Mouse (Mus musculus): ENCODE results near the gene Card6. TPM values are rescaled to one million over a fixed set of nuclear protein-coding genes. Genes with fewer than 3 reads are reported as not detected.

Gene Card6
- polyA plus RNA-seq (2015; fragmentation: Nextera tagmentation; extraction: Ambion mirVana) = 0.38 and 0.49 TPM in 2 replicates

DNA sequence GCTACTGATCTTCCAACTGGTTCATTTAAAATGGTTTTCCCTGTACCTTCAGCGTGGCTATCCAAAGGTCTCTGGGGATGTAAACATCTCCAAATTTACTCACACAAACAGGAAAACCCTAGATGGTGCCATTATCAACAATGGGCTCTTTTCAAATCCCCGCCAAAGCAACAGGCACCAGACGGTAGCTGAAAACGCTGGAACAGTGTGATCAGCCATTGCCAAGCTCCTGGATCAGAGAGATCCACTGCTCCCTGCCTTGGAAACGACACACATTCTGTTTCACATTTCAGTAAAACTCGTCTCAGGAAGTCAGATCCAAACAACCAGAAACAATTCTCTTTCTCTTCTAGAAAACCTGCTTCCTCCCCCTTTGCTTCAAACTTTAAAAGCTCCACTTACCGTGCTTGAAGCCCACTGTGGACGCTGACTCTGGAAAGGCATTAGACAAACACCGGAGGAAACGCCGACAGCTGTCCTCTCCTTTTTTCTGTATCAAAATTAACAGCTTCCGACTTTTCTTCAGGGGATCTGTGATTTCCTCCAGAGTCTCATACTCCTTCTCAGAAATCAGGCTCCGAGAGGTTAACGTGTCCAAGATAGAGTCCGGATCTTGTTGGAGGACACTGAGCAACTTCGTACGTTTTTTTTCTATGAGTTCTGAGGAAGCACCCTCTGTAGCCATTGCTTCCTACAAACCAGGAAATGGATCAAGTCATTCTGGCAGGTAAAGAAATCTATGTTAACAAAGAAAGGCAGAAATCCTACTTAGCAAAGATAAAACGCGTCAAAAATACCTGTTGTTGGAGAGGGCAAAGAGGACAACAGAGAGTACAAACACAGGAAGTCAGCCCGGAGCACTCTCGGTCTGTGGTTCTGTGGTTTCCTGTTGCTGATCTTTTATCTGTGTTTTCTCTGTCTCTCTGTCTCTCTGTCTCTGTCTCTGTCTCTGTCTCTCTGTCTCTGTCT, at the start of gene Card6:
Card6 (minus strand) TSS at position 854 of the 969 bp plus-strand sequence.
- Histone ChIP-seq H3K27ac (replicated peaks) (no peak within 1 kb of the TSS), H3K9ac (replicated peaks) (no peak within 1 kb of the TSS), H3K4me2 (replicated peaks) (no peak within 1 kb of the TSS), H3K4me3 (no peak within 1 kb of the TSS), H3K4me1 (no peaks in the 10 kb centered on the region), H3K9me3 (no peaks in the 10 kb centered on the region), H3K36me3 (no peaks in the 10 kb centered on the region), H3K27me3 (no peaks in the 10 kb centered on the region)
- ATAC-seq (replicated peaks) = no peak
- 73% methylated on average over 21 of the region's 21 CpGs for WGBS

DNA sequence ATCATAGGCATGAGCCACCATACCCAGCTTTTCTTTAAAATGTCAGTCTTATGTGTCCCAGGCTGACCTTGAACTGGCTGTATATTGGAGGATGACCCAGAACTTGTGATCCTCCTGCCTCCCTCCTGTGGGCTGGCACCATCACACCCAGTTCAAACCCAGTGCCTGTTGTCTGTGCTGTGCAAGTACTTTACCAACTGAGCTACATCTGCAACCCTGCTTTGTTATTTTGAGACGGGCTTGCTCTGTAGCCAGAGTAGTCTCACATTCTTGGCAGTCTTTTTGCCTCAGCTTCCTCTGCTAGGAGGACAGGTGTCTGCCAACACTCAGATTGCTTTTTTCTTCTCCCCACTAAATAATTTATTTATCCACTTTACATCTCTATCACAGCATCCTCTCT, 49.0 kb upstream of the Card6 start:
- no peaks in the 10 kb centered on the region for H3K9me3 ChIP-seq
- H3K36me3 ChIP-seq = no peaks in the 10 kb centered on the region; the same call in 1 of the 2 replicates
- H3K4me1 ChIP-seq = peaks cover 7% of the 10 kb centered on the region
- H3K4me2 ChIP-seq (replicated peaks) = no peak overlapping the region
- no peak overlapping the region for H3K9ac ChIP-seq (replicated peaks)
- 56% methylated on average over 1 of the region's 1 CpGs for WGBS
- no peak overlapping the region for H3K27ac ChIP-seq (replicated peaks)
- no peaks in the 10 kb centered on the region for H3K27me3 ChIP-seq
- no peak for ATAC-seq (replicated peaks)
- H3K4me3 ChIP-seq = no peak overlapping the region

DNA sequence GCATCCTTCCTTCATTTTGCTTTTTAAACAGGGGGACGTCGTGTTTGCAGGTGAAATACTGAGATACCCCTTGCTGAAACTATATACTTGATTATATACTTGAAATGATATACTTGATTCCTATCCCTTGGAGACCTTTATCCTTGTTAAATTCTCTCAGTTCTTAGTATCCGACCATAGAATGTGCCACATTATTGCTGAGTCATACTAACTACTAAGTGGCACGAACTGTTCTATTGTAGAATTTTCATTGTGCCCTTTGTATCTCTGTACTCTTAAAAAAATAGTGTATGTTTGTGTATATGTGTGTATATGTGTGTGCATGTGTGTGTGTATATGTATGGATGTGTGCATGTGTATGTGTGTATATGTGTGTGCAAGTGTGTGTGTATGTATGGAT, 48.0 kb upstream of the Card6 start:
- Histone ChIP-seq H3K4me2 (replicated peaks) (no peak overlapping the region), H3K27me3 (no peaks in the 10 kb centered on the region), H3K9ac (replicated peaks) (no peak overlapping the region), H3K9me3 (no peaks in the 10 kb centered on the region), H3K4me3 (no peak overlapping the region), H3K4me1 (peaks cover 7% of the 10 kb centered on the region), H3K36me3 (no peaks in the 10 kb centered on the region; the same call in 1 of the 2 replicates), H3K27ac (replicated peaks) (no peak overlapping the region)
- no peak for ATAC-seq (replicated peaks)
- WGBS = 86% methylated on average over 4 of the region's 4 CpGs

DNA sequence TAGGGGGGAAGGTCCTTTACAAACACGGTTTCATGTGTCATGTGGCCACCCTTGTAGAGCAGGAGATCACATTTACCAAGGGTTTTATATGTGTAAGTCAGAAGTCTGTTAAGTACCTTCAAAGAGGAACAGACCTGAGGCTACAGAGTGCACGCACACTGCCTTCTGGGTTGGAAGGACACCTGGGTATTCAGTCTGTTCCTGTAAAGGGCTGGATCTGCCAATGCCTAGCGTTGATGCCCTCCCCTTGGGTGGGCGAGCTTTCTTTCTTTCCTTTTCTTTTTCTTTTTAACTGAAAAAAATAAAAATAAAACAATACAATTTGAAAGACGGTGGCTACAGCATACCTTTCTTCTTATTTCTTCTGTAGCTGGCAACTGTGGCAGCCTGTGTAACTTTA, 46.8 kb upstream of the Card6 start:
- Histone ChIP-seq H3K27me3 (no peaks in the 10 kb centered on the region), H3K4me2 (replicated peaks) (no peak overlapping the region), H3K4me3 (no peak overlapping the region), H3K9ac (replicated peaks) (no peak overlapping the region), H3K36me3 (no peaks in the 10 kb centered on the region), H3K27ac (replicated peaks) (no peak overlapping the region), H3K4me1 (peaks cover 7% of the 10 kb centered on the region), H3K9me3 (no peaks in the 10 kb centered on the region)
- ATAC-seq (replicated peaks) = no peak
- 56% methylated on average over 5 of the region's 5 CpGs for WGBS

DNA sequence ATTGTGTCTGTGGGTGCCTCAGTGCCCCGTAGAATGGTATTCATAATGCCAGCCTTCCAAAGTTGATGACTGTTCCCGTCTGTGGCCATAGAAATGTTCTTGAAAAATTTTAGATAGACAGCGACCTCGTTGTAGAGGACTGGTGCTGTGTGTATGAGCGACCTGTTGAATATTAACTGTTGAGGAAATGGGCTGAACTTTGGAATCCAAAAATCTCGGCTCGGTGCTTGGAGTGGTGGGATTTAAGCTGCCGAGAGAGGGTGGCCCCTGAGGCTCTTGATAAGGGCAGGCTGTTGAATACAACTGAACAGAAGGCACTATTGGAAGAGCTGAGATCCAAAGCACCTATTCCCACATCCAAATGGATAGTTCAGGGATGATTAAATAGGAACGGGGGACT, 46.3 kb upstream of the Card6 start:
- H3K36me3 ChIP-seq = no peaks in the 10 kb centered on the region
- no peaks in the 10 kb centered on the region for H3K27me3 ChIP-seq
- 85% methylated on average over 9 of the region's 9 CpGs for WGBS
- no peak overlapping the region for H3K9ac ChIP-seq (replicated peaks)
- ATAC-seq (replicated peaks) = no peak
- H3K9me3 ChIP-seq = no peaks in the 10 kb centered on the region
- H3K4me3 ChIP-seq = no peak overlapping the region
- peaks cover 7% of the 10 kb centered on the region for H3K4me1 ChIP-seq
- no peak overlapping the region for H3K27ac ChIP-seq (replicated peaks)
- H3K4me2 ChIP-seq (replicated peaks) = no peak overlapping the region

DNA sequence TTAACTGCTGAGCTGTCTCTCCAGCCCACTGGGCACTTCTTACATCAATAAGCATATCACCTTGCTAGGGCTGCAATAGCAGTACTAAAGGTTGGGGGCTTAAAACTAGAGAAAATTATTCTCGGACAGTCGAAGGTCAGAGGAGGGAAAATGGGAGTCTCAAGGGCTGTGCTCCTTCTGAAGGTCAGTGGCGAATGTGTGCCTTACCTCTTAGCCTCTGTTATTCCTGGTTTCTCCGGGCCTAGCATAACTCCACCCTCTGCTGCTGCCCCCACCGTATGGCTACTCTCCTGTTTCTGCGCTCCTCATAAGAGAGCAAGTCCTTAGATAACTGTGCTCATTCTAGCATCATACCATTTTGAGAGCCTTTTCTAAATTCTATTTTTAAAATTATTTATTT, 43.8 kb upstream of the Card6 start:
- no peaks in the 10 kb centered on the region for H3K27me3 ChIP-seq
- H3K4me3 ChIP-seq = no peak overlapping the region
- 99% methylated on average over 6 of the region's 6 CpGs for WGBS
- H3K9ac ChIP-seq (replicated peaks) = no peak overlapping the region
- H3K4me1 ChIP-seq = peaks cover 14% of the 10 kb centered on the region
- H3K4me2 ChIP-seq (replicated peaks) = no peak overlapping the region
- no peaks in the 10 kb centered on the region for H3K9me3 ChIP-seq
- no peak overlapping the region for H3K27ac ChIP-seq (replicated peaks)
- no peak for ATAC-seq (replicated peaks)
- no peaks in the 10 kb centered on the region for H3K36me3 ChIP-seq

DNA sequence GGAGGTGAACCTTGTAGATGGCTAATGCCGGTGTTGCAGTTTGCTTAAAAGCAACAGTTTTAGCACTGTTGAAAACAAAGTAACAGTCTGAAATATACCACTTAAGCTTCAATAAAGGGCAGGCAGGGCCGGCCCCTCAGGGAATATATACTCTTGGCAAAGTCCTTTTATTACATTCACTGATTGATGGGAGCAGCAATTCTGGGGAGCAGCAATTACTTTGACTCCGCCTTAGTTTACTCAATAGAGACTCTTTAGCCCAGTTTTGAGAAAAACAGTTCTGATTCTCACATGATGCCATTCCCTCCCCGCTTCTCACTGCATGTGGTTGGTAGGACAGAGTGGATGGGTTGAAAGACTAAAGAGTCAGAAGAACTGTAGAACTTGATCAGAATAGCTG, 40.8 kb upstream of the Card6 start:
- ATAC-seq (replicated peaks) = no peak
- H3K4me2 ChIP-seq (replicated peaks) = no peak overlapping the region
- no peaks in the 10 kb centered on the region for H3K9me3 ChIP-seq
- H3K27ac ChIP-seq (replicated peaks) = no peak overlapping the region
- H3K27me3 ChIP-seq = no peaks in the 10 kb centered on the region
- 45% methylated on average over 4 of the region's 4 CpGs for WGBS
- no peak overlapping the region for H3K9ac ChIP-seq (replicated peaks)
- no peak overlapping the region for H3K4me3 ChIP-seq
- H3K36me3 ChIP-seq = no peaks in the 10 kb centered on the region
- H3K4me1 ChIP-seq = peaks cover 22% of the 10 kb centered on the region

DNA sequence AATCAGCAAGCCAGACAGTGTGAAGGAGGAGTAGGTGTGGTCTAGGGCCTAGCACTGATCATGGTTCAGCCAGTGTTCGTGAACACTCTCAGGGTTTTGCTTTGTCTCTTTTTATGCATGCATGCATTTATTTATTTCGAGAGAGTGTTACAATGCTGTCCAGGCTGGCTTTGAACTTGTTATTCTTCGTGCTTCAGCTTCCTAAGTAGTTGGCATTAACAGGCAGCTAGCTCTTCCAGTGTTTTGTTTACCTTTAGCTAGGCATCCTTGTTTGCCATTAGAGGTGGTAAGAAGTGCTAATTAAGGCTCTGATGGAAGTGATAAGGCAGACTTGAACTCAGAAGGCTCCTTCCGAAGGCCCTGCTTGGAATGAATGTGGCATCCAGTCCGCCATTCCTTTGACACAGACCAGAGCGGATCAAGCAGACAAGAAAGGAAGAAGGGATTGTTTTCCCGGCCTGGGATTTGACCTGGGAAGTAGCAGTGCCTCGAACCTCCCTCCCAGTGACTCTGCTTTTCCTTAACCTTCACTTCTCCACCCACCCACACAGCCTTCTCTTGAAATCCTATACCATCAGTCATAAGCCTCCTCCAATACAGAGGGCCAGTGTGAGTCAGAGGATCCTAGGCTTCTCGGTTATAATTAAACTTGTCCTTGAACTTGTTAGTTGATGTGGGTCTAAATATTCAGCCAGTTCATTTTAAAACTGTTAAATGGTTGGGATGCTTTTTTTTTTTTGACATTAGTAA, 37.0 kb upstream of the Card6 start:
- no peaks in the 10 kb centered on the region for H3K27me3 ChIP-seq
- no peaks in the 10 kb centered on the region for H3K9me3 ChIP-seq
- H3K36me3 ChIP-seq = no peaks in the 10 kb centered on the region
- 40% methylated on average over 9 of the region's 9 CpGs for WGBS
- no peak for ATAC-seq (replicated peaks)
- H3K9ac ChIP-seq (replicated peaks) = peak overlapping the region; percentile 24; the same call in 1 of the 2 replicates
- peak overlapping the region; percentile 51 for H3K4me2 ChIP-seq (replicated peaks)
- peak overlapping the region; percentile 94 for H3K4me3 ChIP-seq
- H3K27ac ChIP-seq (replicated peaks) = no peak overlapping the region
- H3K4me1 ChIP-seq = peaks cover 22% of the 10 kb centered on the region

DNA sequence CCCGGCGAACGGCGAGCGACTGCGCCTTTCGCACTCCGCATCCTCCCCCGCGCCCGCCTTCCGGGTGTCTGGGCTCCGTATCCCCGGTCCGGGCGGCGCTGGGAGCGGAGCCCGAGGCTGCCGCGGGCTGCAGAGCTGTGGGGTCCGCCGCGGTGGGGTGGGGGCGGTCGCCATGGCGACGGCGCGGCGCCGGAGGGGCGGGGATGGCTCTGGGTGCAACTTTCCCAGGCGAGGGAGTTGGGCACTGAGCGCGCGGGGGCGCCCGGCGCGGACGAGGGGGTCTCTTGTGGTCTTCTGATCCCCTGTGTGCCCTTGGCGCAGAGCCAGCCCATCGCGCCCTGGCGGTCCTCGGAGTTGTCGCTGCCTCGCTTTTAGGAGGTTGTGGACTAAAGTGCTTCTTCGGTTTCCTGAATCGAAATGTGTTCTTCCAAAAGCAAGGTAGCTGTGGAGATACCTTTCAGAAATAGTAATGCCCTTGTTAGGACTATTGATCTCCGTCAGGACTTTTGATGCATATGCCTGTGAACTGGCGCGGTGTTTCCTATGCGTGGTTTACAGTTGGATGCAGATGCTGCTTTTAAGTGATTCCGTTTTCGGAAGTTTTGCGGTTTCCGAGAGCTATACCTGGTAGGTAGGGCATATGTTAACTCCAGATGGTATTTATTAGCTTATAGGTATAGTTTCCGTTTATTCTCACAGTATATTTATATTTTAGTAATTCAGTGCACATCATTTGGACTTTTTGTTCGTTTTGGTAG, 35.9 kb upstream of the Card6 start:
- Histone ChIP-seq H3K4me1 (peaks cover 18% of the 10 kb centered on the region), H3K4me2 (replicated peaks) (peak overlapping the region; percentile 51), H3K27ac (replicated peaks) (peak overlapping the region; percentile 94), H3K27me3 (no peaks in the 10 kb centered on the region), H3K9ac (replicated peaks) (peak overlapping the region; percentile 89), H3K36me3 (no peaks in the 10 kb centered on the region), H3K4me3 (peak overlapping the region; percentile 94), H3K9me3 (no peaks in the 10 kb centered on the region)
- WGBS = under 1% methylated on average over 59 of the region's 61 CpGs
- peak; percentile 94 for ATAC-seq (replicated peaks)

DNA sequence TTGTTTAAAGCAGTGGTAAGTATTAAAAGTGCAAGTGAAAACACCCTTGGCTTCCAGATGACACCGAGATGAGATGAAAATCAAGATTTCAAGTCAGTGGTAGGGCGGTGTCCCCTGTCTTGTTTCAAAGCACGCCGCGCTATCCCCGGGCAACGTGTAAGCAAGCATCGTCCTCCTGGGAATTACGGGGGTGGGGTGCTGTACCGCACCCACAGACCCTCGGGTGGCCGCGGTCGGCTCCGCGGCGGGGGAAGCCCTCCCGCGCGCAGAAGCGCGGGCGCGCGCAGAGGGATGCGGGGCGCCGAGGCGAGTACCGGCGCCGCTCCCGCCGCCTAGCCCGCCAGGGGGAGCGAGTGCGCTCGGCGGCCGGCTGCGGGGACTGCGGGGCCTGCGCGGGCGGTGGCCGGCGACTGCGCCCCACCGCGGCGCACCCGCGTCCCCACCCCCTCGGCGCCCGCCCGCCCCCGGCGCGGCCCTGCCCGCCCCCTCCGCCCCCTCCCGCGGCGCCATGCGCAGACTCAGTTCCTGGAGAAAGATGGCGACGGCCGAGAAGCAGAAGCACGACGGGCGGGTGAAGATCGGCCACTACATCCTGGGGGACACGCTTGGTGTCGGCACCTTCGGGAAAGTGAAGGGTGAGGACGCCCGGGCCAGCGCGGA, 35.2 kb upstream of the Card6 start, which contains the start of gene Prkaa1:
Prkaa1 (plus strand) TSS at position 501 of the 660 bp plus-strand sequence.
- no peaks in the 10 kb centered on the region for H3K9me3 ChIP-seq
- WGBS = under 1% methylated on average over 41 of the region's 80 CpGs
- peaks cover 15% of the 10 kb centered on the region for H3K4me1 ChIP-seq
- H3K27ac ChIP-seq (replicated peaks) = peak within 1 kb of the TSS; percentile 94
- peak within 1 kb of the TSS; percentile 94 for H3K4me3 ChIP-seq
- H3K4me2 ChIP-seq (replicated peaks) = peak within 1 kb of the TSS; percentile 51
- H3K36me3 ChIP-seq = no peaks in the 10 kb centered on the region
- peak; percentile 96 for ATAC-seq (replicated peaks)
- no peaks in the 10 kb centered on the region for H3K27me3 ChIP-seq
- H3K9ac ChIP-seq (replicated peaks) = peak within 1 kb of the TSS; percentile 89

DNA sequence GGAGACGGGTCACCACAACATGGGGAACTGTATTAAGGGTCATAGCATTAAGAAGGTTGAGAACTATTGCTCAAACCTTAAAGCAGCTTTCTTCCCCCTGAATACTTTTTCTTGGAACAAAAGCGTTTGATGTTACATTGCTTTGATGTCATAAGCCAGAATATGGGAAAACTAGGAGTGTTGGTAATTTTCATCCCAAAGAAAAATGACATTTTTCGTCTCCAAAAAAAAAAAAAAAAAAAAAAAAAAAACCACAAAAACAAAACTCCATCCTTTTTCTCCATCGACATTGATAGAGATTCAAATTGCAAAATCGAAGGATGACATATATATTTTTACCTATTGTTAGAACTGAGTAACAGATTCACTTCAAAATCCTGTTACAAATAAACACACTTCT, 34.4 kb upstream of the Card6 start:
- Histone ChIP-seq H3K27ac (replicated peaks) (no peak overlapping the region), H3K27me3 (no peaks in the 10 kb centered on the region), H3K9me3 (no peaks in the 10 kb centered on the region), H3K4me3 (peak overlapping the region; percentile 94; the same call in 1 of the 2 replicates), H3K36me3 (no peaks in the 10 kb centered on the region), H3K4me1 (peaks cover 23% of the 10 kb centered on the region), H3K9ac (replicated peaks) (no peak overlapping the region), H3K4me2 (replicated peaks) (peak overlapping the region; percentile 51; the same call in 1 of the 2 replicates)
- 67% methylated on average over 5 of the region's 5 CpGs for WGBS
- no peak for ATAC-seq (replicated peaks)
